Mouse (Mus musculus) lung, adult 2 months (tissue): ENCODE measurements at regions not wholly inside any gene's neighbourhood (a gene's known extent, or its start where the extent isn't known, plus 50 kb on each side); places are given as distances from the start of the nearest gene placed in this dataset.

Experiments used
- DNase-seq: peaks from one replicate; pipeline ENCODE4 v3.0.0; 2022
- H3K4me1 ChIP-seq: fragments of 200-500 bp; 2 replicates; pipeline ENCODE4 v1.6.1; 2011; ENCODE audit warnings: low read length; ENCODE audit not compliant: control insufficient read depth, insufficient read depth
- H3K4me3 ChIP-seq: fragments of 200-500 bp; replicated peaks from 2 replicates; pipeline ENCODE3; 2011; ENCODE audit warnings: low read depth, mild to moderate bottlenecking, control low read depth, low read length; ENCODE audit errors: extremely low read depth
- CTCF ChIP-seq: fragments of 200-500 bp; IDR thresholded peaks from 2 replicates; pipeline ENCODE4 v1.5.1; 2011; ENCODE audit warnings: mild to moderate bottlenecking, low read length, control low read depth; ENCODE audit not compliant: insufficient read depth
- POLR2A ChIP-seq: fragments of 200-500 bp; IDR thresholded peaks from 2 replicates; pipeline ENCODE4 v1.6.1; 2011; ENCODE audit warnings: low read depth, mild to moderate bottlenecking, control low read depth, low read length, borderline replicate concordance; ENCODE audit errors: extremely low read depth
- WGBS: fragments of 180-500 bp; shearing (Covaris S2); methylation state at CpG from one replicate; pipeline ENCODE4 v1.1.7; 2018; 5-methylcytosine and 5-hydroxymethylcytosine counted together

GRCm38 (mm10) chr11:105510056-105510455 lies 53.5 kb upstream of the March10 start:
- 67% methylated on average over 7 of the region's 7 CpGs for WGBS
- TF ChIP-seq POLR2A, result no peak
- no peak for DNase-seq
- Histone ChIP-seq H3K4me1 (peaks cover 5% of the 10 kb centered on the region; the same call in 1 of the 2 replicates), H3K4me3 (no peak overlapping the region)

GRCm38 (mm10) chr11:105508660-105509038 lies 52.1 kb upstream of the March10 start:
- H3K4me3 ChIP-seq, result no peak overlapping the region
- H3K4me1 ChIP-seq, result peaks cover 6% of the 10 kb centered on the region; the same call in 1 of the 2 replicates
- WGBS, result 85% methylated on average over 7 of the region's 7 CpGs
- DNase-seq, result no peak
- TF ChIP-seq CTCF (no peak), POLR2A (no peak)

GRCm38 (mm10) chr11:105507972-105508659 lies 51.6 kb upstream of the March10 start:
- TF ChIP-seq CTCF, result no peak
- no peak for TF ChIP-seq POLR2A
- no peak overlapping the region for H3K4me3 ChIP-seq
- H3K4me1 ChIP-seq, result peaks cover 4% of the 10 kb centered on the region; the same call in 1 of the 2 replicates
- 23% methylated on average over 6 of the region's 6 CpGs for WGBS
- no peak for DNase-seq

- Histone ChIP-seq H3K4me3 (no peak overlapping the region), H3K4me1 (peaks cover 4% of the 10 kb centered on the region; the same call in 1 of the 2 replicates)
- TF ChIP-seq POLR2A (no peak), CTCF (no peak)
- 62% methylated on average over 8 of the region's 8 CpGs for WGBS
- DNase-seq, result no peak
These were observed 50.9 kb upstream of the March10 start for GRCm38 (mm10) chr11:105507332-105507971.
